Mouse (Mus musculus) gastrocnemius, adult 2 months (tissue): ENCODE measurements around the gene Clstn2. TPM values are rescaled to one million over a fixed set of nuclear protein-coding genes. Genes with fewer than 3 reads are reported as not detected.

ENCODE experiments used
- DNase-seq: peaks from one replicate; pipeline ENCODE4 v3.0.0; 2022
- H3K27ac ChIP-seq: fragments of 200-600 bp; 2 replicates; pipeline ENCODE4 v1.8.1; 2022; ENCODE audit warnings: mild to moderate bottlenecking
- H3K4me3 ChIP-seq: fragments of 200-600 bp; 2 replicates; pipeline ENCODE4 v1.8.1; 2022; ENCODE audit warnings: mild to moderate bottlenecking, moderate library complexity
- CTCF ChIP-seq: fragments of 200-600 bp; IDR thresholded peaks from 2 replicates; pipeline ENCODE4 v1.8.1; 2022; ENCODE audit warnings: antibody characterized with exemption, mild to moderate bottlenecking, moderate library complexity
- intact Hi-C: fragments of 180-260 bp; cut with DNase I; formaldehyde crosslinking; loops from one replicate; pipeline ENCODE4 v1.15.1; 2025
- total RNA-seq, 2 experiments: library from RNA; stranded (reverse); gene quantifications; 2 replicates each; pipeline ENCODE4 v1.2.3; 2021

Gene Clstn2
- total RNA-seq, 2 experiments from 2014 or later = 0.74 to 1.2 TPM

DNA sequence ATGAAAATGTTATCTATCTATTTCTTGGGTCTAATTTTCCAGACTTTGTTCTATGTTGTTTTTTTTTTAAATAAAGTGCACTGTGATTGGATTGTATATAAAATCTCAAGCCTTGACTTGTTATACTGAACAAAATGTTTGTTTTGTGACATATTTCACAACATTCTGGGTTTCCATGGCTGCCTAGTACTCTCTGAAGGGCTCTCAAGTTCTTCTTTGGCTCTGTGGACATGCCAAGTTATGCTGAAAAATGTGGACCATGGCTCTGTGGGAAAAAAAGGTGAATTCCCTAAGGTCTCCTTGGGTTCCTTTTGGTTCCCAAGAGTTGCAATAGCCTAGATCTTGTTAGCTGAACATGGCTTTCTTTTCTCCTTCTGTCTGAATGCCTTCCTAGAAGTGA, 353.1 kb downstream of the Clstn2 start:
- intact Hi-C loops = no loop called here
- Histone ChIP-seq H3K27ac (no peak overlapping the region), H3K4me3 (no peak overlapping the region)
- no peak for TF ChIP-seq CTCF
- no peak for DNase-seq

GRCm38 (mm10) chr9:97679106-97679505, 353.9 kb downstream of the Clstn2 start:
- TF ChIP-seq CTCF = no peak
- Histone ChIP-seq H3K27ac (no peak overlapping the region), H3K4me3 (no peak overlapping the region)
- DNase-seq = no peak
- intact Hi-C loops = no loop called here

GRCm38 (mm10) chr9:97677075-97677474, 355.9 kb downstream of the Clstn2 start:
- Histone ChIP-seq H3K4me3 (no peak overlapping the region), H3K27ac (no peak overlapping the region)
- intact Hi-C loops = no loop called here
- DNase-seq = no peak
- no peak for TF ChIP-seq CTCF

GRCm38 (mm10) chr9:97672681-97673080, 360.3 kb downstream of the Clstn2 start:
- Histone ChIP-seq H3K4me3 (no peak overlapping the region), H3K27ac (no peak overlapping the region)
- intact Hi-C loops = no loop called here
- TF ChIP-seq CTCF = no peak
- no peak for DNase-seq

- TF ChIP-seq CTCF = no peak
- no peak overlapping the region for H3K4me3 ChIP-seq
- H3K27ac ChIP-seq = no peak overlapping the region
- DNase-seq = no peak
- intact Hi-C loops = no loop called here
Measured at GRCm38 (mm10) chr9:97672224-97672623, 360.8 kb downstream of the Clstn2 start.

DNA sequence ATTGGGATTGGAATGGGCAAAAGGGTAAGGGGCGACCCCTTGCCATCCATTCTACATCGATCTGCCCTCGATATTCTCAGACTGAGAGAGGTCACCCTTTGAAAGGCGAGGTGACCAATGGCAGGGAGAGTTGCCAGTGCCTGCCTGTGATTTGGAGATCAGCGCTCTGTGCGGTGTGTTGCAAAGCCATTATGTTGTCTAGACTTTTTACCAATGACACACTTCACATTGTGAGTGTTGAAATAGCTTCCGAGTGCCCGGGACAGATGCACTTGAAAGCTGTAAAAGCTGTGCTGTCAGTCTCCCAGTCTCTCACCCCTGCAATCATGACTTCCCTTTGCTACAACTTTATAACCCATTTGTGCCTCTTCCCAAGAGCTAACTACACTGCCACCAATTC, 362.3 kb downstream of the Clstn2 start:
- intact Hi-C loops = no loop called here
- DNase-seq = no peak
- no peak for TF ChIP-seq CTCF
- Histone ChIP-seq H3K4me3 (no peak overlapping the region), H3K27ac (no peak overlapping the region)

- no peak for DNase-seq
- no peak overlapping the region for H3K4me3 ChIP-seq
- no peak for TF ChIP-seq CTCF
- intact Hi-C loops = no loop called here
- H3K27ac ChIP-seq = no peak overlapping the region
Measured at GRCm38 (mm10) chr9:97660989-97661388, 372.0 kb downstream of the Clstn2 start.

- no peak overlapping the region for H3K27ac ChIP-seq
- no peak for DNase-seq
- no peak overlapping the region for H3K4me3 ChIP-seq
- no peak for TF ChIP-seq CTCF
- intact Hi-C loops = no loop called here
Measured at GRCm38 (mm10) chr9:97658736-97659135, 374.2 kb downstream of the Clstn2 start.

- intact Hi-C loops = no loop called here
- DNase-seq = no peak
- Histone ChIP-seq H3K4me3 (no peak overlapping the region), H3K27ac (no peak overlapping the region)
- no peak for TF ChIP-seq CTCF
Measured at GRCm38 (mm10) chr9:97648409-97648808, 384.6 kb downstream of the Clstn2 start.

DNA sequence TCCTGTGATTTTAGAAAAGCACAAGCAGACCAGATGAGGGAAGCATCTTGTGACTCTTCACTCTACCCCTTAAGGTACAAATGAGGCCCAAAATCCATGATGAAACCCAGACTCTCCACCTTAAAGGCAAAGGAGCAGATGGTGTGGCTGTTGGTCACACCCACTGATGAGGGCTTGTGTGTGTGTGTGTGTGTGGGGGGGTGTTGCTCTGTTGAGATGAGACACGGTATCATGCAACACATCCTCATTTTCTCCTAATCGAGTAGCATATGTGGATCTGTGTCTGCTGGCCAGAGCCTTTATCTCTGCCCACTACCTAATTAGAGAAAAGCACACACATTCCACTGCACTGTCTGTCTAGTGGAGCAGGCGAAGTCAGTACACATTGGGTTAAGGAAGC, 387.2 kb downstream of the Clstn2 start:
- intact Hi-C loops = no loop called here
- no peak for TF ChIP-seq CTCF
- no peak for DNase-seq
- H3K4me3 ChIP-seq = no peak overlapping the region
- H3K27ac ChIP-seq = no peak overlapping the region

DNA sequence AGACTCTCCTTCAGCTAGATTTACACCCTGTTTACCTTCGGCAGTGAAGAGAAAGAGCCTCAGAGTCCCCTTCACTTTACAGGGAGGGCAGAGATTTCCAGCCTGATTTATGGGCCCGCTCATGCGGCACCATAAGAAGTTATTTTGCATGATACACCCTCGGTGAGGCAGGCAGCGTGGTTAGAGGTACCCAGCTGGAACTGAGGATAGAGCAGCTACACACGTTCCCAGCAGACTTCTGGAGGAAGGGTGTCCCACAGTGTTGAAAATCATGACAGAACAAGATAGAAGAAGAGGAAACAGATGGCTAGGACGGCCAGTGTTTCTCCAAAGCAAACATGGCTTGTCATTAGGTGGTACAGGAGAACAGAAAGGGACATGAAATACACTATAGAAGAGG, 390.6 kb downstream of the Clstn2 start:
- Histone ChIP-seq H3K27ac (no peak overlapping the region), H3K4me3 (no peak overlapping the region)
- DNase-seq = no peak
- intact Hi-C loops = no loop called here
- no peak for TF ChIP-seq CTCF

DNA sequence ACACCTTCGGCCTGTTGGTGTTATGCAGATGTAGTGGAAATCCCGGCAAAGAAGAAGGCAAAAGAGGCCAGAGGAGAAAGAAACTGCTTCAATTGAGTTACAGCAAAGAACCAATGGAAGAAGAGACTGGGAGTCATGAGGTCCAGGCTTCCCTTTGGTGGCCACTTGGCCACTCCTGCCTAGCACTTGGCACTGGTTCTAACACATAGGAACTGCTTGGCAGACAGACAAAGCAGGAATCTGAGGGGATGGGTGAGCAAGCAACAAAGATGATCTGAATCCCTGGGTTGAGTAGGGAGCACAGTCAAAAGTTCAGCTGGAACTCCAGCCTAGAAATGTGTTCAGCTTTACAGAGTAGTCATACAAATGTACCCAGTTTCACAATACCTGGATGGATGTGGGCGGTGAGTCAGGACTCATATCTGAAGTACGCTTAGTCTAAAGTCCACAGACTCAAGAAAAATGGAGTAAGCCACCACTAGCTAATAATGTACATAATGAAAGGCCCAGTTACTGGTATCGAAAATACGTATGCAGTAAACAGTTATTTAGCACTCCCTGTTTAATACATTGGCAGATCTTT, 392.9 kb downstream of the Clstn2 start:
- intact Hi-C loops = no loop called here
- Histone ChIP-seq H3K27ac (no peak overlapping the region), H3K4me3 (no peak overlapping the region)
- TF ChIP-seq CTCF = no peak
- no peak for DNase-seq

GRCm38 (mm10) chr9:97638683-97639354, 394.2 kb downstream of the Clstn2 start:
- DNase-seq = no peak
- H3K27ac ChIP-seq = no peak overlapping the region
- intact Hi-C loops = no loop called here
- no peak for TF ChIP-seq CTCF
- no peak overlapping the region for H3K4me3 ChIP-seq

DNA sequence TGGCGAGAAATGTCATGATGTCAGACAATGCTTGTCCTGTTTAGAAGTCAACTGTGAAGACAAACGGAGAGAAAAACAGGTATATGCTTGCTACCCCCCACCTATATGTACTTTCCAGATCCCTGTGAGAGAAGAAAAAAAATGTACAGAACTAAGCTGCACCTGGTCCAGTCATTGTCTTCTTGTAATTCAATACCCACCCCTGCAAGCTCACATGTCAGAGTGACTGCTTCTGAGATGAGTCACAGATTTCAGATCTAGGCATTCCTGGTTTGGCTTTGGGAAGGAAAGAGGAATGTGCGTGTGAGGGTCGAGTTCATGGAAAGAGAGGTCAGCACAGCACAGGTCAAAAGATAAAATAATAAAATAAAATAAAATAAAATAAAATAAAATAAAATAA, 397.6 kb downstream of the Clstn2 start:
- DNase-seq = no peak
- intact Hi-C loops = no loop called here
- H3K27ac ChIP-seq = no peak overlapping the region
- TF ChIP-seq CTCF = no peak
- H3K4me3 ChIP-seq = no peak overlapping the region
